Mouse (Mus musculus): ENCODE data around the gene Bcl6b.

The Bcl6b gene

DNA sequence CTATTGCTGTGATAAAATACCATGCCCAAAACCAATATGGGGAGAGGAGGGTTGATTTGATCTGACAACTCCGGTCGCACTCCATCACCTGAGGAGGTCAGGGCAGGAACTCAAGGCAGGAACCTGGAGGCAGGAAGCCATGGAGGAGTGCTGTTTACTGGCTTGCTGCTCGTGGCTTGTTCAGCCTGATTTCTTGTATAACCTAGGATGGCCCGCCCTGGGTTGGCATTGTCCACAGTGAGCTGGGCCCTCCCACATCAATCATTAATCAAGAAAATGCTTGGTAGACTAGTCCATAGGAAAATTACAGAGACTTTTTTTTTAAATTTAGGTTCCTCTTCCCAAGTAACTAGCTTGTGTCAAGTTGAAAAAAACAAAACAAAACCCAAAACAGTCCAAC is 55.1 kb downstream of the Bcl6b start:
- no peak for DNase-seq (ENCODE audit: low read depth, low spot score)

Data from WW6 (cell line).